Mouse (Mus musculus): ENCODE measurements around the gene Qrich1. TPM values are rescaled to one million over a fixed set of nuclear protein-coding genes. Genes with fewer than 3 reads are reported as not detected.

Qrich1 gene
- total RNA-seq (2021): 100 to 1,000 TPM; 161 TPM
- long read RNA-seq, experiment 1, transcript Qrich1-202 (10 exons, 3,040 nt): major isoform, 9 of 61 reads
- long read RNA-seq, experiment 1, partial matches to known transcripts: 5 of 61 reads
- long read RNA-seq, experiment 1, other reads (novel, unspliced or antisense): 47 of 61 reads
- long read RNA-seq, experiment 2, transcript Qrich1-202 (10 exons, 3,040 nt): major isoform, 22 of 98 reads
- long read RNA-seq, experiment 2, partial matches to known transcripts: 8 of 98 reads
- long read RNA-seq, experiment 2, other reads (novel, unspliced or antisense): 65 of 98 reads

DNA sequence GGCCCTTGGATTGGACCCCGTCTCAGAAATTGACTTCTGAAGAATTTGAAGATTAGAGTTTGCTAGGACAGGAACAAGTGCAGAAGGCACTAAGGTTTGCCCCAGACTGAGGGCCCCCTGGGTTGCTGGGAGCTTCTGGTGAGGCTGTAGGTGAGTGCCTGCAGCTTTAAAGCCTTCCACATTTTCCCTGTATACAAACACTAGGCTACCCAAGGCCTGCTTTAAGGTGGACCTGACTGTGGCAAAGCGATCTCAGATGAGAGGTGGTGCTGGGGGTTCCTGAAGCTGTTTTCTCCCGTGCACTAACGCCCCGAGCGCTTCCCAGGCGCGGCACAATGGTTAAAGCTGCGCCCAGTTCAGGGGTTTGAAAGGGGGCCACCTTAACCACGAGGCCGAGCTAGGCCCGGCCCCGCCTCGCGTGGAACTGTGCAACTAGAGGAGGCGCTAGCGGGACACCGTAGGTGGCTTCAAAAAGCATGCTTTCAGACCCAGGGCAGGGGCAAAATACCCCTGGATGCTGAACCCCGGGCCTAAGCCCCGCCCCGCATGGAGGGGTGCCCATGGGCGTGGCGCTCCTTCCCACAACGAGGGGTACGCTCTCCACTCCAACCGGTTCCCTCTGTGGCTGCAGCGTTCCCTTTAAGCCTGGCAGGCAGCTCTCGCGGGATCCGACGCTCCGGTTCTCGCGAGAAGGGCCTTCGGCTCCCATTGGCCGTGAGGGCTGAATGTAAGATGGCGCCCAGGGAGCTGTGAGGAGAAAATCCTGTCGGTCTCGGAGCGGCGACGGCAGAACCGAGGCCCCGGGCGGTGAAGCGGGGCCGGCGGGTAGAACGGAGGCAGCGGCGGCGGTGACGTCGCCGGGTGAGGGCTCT is at the start of gene Qrich1:
Gene Qrich1 (plus strand): TSS at position 427 of the 872 bp plus-strand sequence.
- peak; percentile 44 for TF ChIP-seq CTCF (conservative IDR thresholded peaks at IDR 0.05)
- Histone ChIP-seq H3K27ac (peak within 1 kb of the TSS; percentile 94), H3K4me3 (peak within 1 kb of the TSS; percentile 91)
- peak; percentile 92 to 95 for DNase-seq (ENCODE audit: low spot score in 2 of 2)

DNA sequence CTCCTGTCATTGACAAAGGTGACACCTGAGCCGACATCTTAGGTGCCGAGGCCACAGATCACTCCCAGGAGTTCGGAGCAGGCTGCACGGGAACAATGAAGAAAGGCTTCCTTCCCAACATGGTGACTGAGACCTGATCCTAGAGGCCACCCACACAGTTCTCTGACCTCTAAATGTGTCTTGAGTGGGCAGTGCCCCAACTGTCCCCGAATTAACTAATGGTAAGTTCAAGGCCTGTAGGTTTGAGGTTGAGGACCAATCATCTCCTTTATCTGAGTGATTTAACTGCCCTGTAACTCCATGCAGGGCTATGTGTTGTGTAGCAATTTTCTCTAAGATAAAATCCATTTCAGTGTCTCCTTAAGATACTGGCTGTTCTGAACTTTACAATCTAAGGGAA is 47.2 kb upstream of the Qrich1 start:
- no peak for TF ChIP-seq CTCF (conservative IDR thresholded peaks at IDR 0.05)
- DNase-seq (ENCODE audit: low spot score in 2 of 2): no peak
- H3K4me3 ChIP-seq: no peak overlapping the region
- H3K27ac ChIP-seq: no peak overlapping the region

DNA sequence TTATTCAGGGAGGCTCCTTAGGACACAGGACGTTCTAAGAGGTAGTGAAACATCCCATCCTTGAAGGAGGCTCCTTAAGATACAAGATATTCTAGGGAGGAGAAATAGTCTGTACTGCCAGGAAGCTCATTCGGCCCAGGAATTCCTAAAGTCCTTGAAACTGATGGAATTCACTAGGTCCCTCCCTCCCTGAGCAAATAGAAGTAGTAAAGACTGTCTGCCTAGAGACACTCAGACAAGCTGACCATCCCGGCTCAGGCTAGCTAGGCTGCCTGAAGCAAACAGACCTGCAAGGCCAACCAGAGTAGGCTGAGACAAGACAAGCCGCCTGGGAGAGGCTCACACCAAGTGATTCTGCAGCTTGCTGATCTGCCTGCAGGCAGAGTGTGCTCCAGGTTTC is 46.8 kb upstream of the Qrich1 start:
- Histone ChIP-seq H3K4me3 (no peak overlapping the region), H3K27ac (no peak overlapping the region)
- no peak for TF ChIP-seq CTCF (conservative IDR thresholded peaks at IDR 0.05)
- no peak for DNase-seq (ENCODE audit: low spot score in 2 of 2)

DNA sequence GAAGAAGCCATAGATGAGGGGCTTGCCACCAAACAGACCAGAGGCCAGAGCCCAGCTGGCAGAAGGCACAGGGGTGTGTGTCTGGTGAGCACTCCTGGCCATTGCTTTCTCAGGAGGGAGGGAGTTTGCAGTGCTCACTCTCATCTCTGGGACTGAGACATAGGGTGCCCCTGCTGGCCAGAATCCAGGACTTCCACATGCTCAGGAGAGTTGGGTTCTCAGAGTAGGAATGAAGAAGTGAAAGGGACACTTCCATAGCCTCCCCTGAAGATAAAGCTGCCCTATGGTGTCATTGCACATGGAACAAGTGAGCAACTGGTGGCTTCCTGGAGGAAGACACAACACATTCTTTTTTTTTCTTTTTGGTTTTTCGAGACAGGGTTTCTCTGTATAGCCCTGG is 42.1 kb upstream of the Qrich1 start:
- no peak for DNase-seq (ENCODE audit: low spot score in 2 of 2)
- TF ChIP-seq CTCF (conservative IDR thresholded peaks at IDR 0.05): no peak
- H3K4me3 ChIP-seq: no peak overlapping the region
- no peak overlapping the region for H3K27ac ChIP-seq

DNA sequence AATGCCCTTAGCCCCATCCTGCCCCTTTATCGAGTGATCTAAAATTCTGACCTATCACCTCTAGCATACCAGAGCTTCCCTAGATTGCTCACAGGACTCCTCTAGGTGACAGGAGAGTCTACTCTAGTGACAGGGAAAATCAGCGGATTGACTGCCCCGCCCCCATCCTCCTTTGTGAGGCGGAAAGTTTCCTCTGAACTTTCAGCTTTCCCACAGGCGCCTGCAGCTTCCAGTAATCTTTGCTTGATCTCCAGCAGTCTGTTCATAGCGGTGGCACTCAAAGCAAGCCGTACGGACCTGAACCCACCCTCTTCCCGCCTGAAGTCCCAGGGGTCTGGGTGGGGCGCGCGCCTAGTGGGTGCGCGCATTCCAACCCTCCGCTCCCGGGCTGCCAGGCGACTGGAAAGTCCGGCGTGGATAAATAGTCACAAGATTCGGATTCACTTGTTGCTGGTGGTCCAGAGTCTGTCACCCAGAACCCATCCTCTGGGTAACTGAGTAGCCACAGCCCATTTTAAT is 37.9 kb upstream of the Qrich1 start:
- H3K4me3 ChIP-seq: peak overlapping the region; percentile 42
- TF ChIP-seq CTCF (conservative IDR thresholded peaks at IDR 0.05): no peak
- no peak for DNase-seq (ENCODE audit: low spot score in 2 of 2)
- H3K27ac ChIP-seq: peak overlapping the region; percentile 83

DNA sequence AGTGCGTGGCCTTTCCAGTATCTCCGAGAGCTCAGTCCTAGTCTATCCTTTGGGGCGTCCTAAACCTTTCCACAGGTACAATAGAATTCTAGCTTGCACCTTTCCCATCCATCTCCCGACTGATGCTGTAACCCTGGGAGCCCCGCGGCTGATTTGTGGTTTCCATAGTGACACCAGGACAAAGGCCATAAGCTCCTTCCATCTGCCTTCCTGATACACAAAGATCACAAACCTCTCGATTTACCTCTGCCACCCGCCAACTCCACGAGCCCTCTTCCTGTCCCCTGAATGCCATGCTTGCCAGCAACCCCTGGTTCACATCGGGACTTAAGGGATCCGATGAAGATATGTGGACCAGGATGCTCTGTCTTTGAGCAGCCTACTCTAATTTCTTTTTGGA is 37.4 kb upstream of the Qrich1 start:
- H3K27ac ChIP-seq: peak overlapping the region; percentile 83
- H3K4me3 ChIP-seq: peak overlapping the region; percentile 51
- no peak for DNase-seq (ENCODE audit: low spot score in 2 of 2)
- no peak for TF ChIP-seq CTCF (conservative IDR thresholded peaks at IDR 0.05)

DNA sequence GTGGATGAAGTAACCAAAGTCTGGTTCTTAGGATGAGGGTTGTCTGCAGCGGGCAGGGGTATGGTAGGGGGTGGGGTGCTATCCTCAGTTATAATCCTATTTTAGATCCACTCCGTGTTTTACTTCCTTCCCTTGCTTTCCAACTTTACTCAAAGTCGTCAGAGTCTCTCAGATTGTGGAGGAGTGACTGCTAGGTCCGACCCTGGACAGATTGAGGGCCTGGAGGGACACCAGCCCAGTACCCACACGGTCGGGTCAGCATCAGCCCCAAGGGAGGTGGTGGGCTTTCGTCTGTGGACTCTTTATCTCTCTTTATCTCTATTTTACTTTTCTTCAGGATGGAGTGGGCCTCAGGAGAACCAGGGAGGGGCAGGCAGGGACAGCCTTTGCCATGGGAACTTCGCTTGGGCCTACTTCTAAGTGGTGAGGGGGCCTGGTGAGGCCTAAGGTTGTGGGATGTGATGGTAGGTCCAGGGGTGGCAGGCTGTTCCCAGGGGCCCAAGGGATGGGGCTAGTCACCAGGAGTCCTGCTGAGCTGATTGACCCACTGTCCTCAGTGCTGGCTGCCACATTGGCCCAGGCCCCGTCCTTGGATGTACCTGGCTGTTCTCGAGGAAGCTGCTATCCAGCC is 36.8 kb upstream of the Qrich1 start, which contains the start of gene Lamb2:
Gene Lamb2 (plus strand): TSS at position 16 of the 631 bp plus-strand sequence.
- peak within 1 kb of the TSS; percentile 51 for H3K4me3 ChIP-seq
- no peak for DNase-seq (ENCODE audit: low spot score in 2 of 2)
- peak within 1 kb of the TSS; percentile 83 for H3K27ac ChIP-seq
- TF ChIP-seq CTCF (conservative IDR thresholded peaks at IDR 0.05): no peak

DNA sequence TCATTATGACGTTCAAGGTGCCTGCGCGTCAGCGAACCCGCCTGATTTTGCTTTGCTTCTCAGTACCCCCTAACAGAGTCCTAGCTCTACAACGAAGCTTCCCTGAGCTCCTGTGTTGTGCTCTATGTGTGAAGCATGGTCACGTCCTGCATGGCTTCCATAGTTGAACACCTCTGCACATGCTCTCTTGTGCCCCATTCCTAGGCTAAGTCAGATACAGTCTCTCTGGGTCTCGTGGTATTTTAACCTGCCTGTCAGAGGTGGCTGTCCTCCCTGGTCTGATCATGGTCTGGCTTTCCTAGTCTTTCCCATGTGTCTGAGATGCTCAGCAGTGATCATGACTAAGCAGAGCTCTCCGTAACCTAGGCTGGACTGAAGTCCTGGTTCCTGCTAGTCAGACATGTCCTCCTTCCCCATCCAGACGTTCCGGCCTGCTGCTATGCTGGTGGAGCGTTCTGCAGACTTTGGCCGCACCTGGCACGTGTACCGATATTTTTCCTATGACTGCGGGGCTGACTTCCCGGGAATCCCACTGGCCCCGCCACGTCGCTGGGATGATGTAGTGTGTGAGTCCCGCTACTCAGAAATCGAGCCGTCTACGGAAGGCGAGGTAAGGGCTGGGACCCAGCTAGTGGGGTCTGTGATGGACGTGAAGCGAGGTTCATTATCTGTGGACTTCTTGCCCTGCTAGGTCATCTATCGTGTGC is 35.6 kb upstream of the Qrich1 start:
- peak overlapping the region; percentile 51; the same call in 1 of the 2 replicates for H3K4me3 ChIP-seq
- no peak overlapping the region for H3K27ac ChIP-seq
- TF ChIP-seq CTCF (conservative IDR thresholded peaks at IDR 0.05): no peak
- DNase-seq (ENCODE audit: low spot score in 2 of 2): no peak

DNA sequence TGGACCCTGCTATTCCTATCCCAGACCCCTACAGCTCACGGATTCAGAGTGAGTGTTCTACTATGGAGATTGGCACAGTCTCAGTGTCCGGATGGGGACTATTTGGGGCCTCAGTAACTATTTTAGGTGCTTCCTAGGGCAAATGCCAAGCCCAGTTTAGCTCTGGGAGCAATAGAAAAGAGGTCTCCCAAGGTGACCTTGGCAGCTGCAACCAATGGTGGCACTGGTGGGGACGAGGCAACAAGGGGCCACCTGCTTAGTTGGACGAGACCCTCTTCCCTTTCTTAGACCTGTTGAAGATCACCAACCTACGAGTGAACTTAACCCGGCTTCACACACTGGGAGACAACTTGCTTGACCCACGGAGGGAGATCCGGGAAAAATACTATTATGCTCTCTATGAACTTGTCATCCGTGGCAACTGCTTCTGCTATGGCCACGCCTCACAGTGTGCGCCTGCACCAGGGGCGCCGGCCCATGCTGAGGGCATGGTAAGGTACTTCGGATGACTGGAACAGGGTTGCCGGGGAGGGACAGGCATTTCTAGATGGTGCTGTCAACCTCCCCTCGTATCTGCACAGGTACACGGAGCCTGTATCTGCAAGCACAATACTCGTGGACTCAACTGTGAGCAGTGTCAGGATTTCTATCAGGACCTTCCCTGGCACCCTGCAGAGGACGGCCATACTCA is 34.9 kb upstream of the Qrich1 start:
- no peak overlapping the region for H3K27ac ChIP-seq
- no peak for TF ChIP-seq CTCF (conservative IDR thresholded peaks at IDR 0.05)
- no peak for DNase-seq (ENCODE audit: low spot score in 2 of 2)
- no peak overlapping the region for H3K4me3 ChIP-seq

DNA sequence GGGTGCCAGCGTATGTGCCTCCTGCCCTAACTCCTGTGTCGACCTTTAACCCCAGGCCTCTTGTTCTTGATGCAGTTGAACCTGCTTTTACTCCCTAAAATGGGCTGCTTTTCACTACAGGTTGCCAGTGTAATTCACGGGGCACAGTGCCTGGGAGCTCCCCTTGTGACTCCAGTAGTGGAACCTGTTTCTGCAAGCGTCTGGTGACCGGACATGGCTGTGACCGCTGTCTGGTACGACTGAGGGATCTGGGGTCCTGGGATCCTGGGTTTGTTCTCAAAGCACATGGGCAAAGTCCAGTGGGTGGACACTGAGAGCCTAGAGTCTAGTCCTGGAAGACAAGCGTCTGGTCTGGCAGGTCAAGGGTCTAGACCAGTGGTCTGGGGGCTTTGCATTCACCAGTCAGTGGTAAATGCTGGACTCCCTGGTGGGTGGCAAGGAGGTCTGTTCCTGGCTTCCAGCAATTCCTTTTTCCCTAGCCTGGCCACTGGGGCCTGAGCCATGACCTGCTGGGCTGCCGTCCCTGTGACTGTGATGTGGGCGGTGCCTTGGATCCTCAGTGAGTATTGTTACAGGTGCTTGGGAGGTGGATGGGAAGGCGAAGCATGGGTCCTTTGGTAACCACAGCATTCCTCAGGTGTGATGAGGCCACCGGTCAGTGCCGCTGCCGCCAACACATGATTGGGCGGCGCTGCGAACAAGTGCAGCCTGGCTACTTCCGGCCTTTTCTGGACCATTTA is 33.4 kb upstream of the Qrich1 start:
- Histone ChIP-seq H3K4me3 (no peak overlapping the region), H3K27ac (no peak overlapping the region)
- DNase-seq (ENCODE audit: low spot score in 2 of 2): no peak
- no peak for TF ChIP-seq CTCF (conservative IDR thresholded peaks at IDR 0.05)

DNA sequence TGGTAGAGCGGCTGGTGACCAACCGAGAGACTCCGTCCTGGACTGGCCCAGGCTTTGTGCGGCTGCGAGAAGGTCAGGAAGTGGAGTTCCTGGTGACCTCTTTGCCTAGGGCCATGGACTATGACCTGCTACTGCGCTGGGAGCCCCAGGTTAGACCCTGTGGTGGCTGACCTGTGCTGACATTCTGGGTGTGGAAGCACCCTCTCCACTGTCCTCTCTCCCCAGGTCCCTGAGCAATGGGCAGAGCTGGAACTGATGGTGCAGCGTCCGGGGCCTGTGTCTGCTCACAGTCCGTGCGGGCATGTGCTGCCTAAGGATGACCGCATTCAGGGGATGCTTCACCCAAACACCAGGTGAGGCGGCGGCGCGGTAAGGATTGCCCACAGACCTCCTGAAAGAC is 32.6 kb upstream of the Qrich1 start:
- Histone ChIP-seq H3K27ac (no peak overlapping the region), H3K4me3 (no peak overlapping the region)
- DNase-seq (ENCODE audit: low spot score in 2 of 2): no peak
- TF ChIP-seq CTCF (conservative IDR thresholded peaks at IDR 0.05): no peak

Data from layer of hippocampus, adult 2 months (tissue).